Mouse (Mus musculus) v-Abl transformed pro-B cells (cell line): ENCODE results near the gene Tex44.

Experiments
- in situ Hi-C, 2 experiments: fragments of 400-800 bp; cut with MboI; formaldehyde crosslinking; loops; one replicate each; pipeline ENCODE4 v1.15.1; 2025; ENCODE audit not compliant: unreplicated experiment in 2 of 2

Tex44 gene

DNA sequence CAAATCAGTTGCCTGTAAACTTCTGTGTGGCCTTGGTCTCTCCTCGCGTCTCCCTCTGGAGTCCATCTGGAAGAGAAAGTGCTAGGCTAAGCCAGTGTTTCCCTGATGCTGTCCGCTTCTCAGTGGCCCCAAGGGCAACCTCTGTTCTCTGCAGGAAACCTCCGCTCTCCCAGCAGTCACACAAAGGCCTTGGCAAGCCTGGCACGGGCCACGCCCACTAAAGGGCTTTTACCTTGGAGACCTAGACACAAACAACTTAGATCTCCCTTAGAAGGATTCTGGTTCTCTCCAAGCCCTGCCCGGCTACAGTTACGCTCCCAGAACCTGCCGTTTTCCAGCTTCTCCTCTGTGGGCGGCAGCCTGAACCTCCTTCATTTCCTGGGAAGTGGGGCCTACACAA is 5.1 kb upstream of the Tex44 start:
- in situ Hi-C loops, result no loop called here

- in situ Hi-C loops, result no loop called here
Observed at GRCm38 (mm10) chr1:86423879-86424278, 2.2 kb upstream of the Tex44 start.

DNA sequence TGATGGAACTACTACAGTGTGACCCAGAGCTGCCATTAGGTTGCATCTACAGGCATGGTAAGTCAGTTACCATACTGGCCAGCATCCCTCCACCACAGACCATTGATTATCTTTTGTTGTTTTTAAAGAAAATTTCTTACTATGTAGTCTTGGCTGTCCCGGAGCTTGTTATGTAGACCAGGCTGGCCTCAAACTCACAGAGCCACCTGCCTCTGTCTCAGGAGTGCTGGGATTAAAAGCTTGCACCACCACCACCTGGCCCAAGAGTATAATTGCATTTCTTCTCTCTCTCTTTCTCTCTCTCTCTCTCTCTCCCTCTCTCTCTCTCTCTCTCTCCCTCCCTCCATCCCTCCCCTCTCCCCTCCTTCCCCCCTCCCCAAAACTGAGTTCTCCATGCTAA is 1.8 kb upstream of the Tex44 start:
- in situ Hi-C loops, result no loop called here

DNA sequence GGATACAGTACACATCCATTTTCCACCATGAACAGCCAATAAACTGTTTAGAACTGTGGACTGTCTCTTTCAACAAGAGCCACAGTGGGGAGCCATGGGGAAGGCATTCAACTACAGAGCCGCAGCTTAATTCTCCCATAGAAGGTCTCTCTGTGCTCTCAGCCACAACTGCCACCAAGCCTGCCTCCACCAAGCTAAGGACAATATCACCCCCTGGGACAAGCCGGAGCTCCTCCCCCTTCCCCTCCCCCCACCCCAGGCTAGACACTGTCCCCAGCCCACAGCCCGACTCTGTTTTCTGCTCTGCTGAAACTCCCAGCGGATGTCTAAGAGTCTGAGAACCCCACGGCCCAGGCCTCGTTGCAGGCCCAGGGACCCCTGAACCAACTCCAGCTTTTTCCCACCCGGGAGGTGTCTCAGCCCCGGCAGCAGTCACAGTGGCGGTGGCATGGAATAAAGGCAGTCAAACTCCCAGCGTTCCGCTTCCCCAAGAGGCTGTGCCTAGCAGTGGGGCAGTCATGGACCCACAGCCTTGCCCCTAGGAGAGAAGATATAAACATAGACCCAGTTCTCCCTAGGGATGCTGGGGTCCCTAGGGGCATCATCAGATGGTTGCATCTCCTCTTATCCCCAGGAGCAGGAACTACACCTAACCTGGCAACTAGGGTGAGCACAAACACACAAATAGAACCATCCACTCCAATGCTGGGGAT is 1.1 kb upstream of the Tex44 start:
- in situ Hi-C loops, result loop anchor here in 1 of 2 experiments (25.0 kb wide), 1 partner anchor 612 kb away; no protein-coding TSS in a partner anchor

DNA sequence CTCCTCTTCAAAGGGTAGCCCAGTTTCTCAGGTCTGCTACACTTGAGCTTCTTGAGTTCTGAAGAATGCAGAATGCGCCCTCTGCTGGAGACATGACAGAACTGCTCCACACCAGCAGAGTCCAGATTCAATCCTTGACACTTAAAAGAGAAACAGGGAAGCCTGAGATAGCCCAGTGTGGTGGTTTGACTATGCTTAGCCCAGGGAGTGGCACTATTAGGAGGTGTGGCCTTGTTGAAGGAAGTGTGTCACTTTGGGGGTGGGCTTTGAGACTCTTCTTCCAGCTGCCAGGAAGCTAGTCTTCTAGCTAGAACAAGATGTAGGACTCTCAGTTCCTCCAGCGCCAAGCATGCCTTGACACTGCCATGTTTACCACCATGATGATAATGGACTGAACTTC is 3.9 kb downstream of the Tex44 start:
- in situ Hi-C loops, result loop anchor here in 1 of 2 experiments (25.0 kb wide), 1 partner anchor 607 kb away; no protein-coding TSS in a partner anchor

DNA sequence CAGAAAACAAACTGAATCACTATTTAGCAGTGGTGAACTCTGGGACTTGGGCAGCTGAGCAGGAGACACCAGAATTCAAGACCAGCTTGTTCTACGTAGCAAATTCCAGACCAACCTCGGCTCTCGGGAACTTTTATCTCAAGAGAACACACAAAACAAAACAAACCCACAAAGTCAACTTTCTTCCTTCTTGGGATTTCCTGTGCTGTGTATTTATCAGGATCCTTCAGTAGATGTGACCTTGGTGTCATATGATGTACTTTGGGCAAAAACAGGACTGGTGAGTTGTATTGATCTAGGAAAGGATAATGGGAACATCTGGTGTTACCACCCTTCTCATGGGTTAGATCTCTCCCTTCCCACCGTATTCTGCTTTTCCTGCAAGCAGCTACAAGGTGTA is 6.6 kb downstream of the Tex44 start:
- in situ Hi-C loops, result loop anchor here in 1 of 2 experiments (25.0 kb wide), 1 partner anchor 605 kb away; no protein-coding TSS in a partner anchor

- in situ Hi-C loops, result loop anchor here in 1 of 2 experiments (25.0 kb wide), 1 partner anchor 604 kb away; no protein-coding TSS in a partner anchor
Observed at GRCm38 (mm10) chr1:86433359-86433758, 7.2 kb downstream of the Tex44 start.

DNA sequence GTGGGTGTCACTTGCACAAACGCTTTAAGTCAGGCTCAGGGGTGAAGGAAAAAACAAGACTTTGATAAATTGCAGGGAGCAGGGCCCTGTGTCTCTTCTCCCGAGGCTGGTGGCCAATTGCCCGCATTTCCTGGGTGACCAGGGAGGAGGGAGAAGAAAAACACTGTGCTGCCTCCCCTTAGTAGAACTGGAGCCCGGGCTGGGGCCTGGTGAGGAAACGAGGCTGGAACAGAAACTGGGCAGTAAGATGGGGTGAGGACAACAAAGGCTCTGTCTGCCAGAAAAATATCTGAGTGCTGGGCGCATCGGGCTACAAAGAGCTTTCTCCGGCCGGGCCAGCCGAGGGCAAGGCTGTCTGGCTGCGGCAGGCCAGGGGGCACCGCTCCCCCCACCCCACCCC is 7.9 kb downstream of the Tex44 start:
- in situ Hi-C loops, result loop anchor here in 1 of 2 experiments (25.0 kb wide), 1 partner anchor 603 kb away; no protein-coding TSS in a partner anchor

GRCm38 (mm10) chr1:86434439-86435201 is 8.5 kb downstream of the Tex44 start:
- in situ Hi-C loops, result loop anchor here in 1 of 2 experiments (5.0 to 25.0 kb wide), 2 partner anchors 98 to 603 kb away; no protein-coding TSS in a partner anchor

GRCm38 (mm10) chr1:86435302-86435821 is 9.2 kb downstream of the Tex44 start:
- in situ Hi-C loops, result loop anchor here in 1 of 2 experiments (5.0 to 25.0 kb wide), 2 partner anchors 97 to 602 kb away; no protein-coding TSS in a partner anchor

DNA sequence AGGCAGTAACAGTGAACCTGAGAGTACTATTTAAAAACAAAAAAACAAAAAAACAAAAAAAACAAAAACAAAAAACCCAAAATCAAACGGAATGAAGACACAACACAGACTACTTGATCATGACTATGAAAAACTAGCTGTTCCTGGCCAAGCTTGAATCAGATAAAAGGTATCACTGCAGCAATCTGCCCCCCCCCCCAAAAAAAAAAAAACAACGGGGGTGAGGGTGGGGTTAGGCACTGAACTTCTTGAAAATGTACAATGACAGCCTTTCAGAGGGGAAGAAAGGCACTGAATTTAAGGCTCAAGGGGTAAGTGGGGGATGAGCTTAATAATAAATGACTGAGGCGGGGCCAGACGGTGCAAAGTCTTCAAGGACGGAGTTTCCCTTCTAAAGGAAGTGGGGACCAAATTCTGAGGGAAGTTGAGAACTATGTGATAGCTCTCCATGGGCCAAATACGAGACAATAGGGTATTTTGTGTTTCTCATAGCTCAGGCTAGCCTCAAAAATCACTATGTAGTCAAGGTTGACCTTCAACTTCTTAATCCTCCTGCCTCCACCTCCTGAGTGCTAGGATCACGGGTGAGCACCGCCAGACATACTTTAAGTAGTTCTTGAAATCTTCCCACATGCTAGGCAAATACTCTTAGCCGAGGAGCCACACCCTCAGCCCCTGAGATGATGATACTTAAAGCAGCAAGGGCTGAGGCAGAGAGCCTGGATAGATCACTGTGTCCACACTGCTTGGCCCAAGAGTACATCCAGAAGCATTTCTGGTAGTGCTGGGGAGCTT is 11.3 kb downstream of the Tex44 start:
- in situ Hi-C loops, result loop anchor here in 1 of 2 experiments (5.0 to 25.0 kb wide), 2 partner anchors 95 to 600 kb away; no protein-coding TSS in a partner anchor

DNA sequence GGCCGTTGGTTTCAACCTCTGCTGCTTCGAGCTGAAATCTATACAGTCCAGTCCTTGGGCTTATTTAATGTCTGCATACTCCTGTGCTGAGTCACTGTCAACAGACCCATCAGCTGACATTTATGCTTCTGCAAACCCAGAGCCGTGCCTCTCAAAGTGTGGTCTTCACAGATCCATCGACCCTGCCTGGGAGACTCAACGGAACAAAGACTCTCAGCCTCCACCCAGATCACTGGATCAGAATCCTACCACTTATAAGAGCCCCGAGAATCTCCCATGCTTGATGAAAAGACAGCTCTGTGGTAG is 11.8 kb downstream of the Tex44 start:
- in situ Hi-C loops, result loop anchor here in 1 of 2 experiments (5.0 to 25.0 kb wide), 2 partner anchors 94 to 599 kb away; no protein-coding TSS in a partner anchor

- in situ Hi-C loops, result loop anchor here in 1 of 2 experiments (5.0 to 25.0 kb wide), 2 partner anchors 94 to 599 kb away; no protein-coding TSS in a partner anchor
Observed at GRCm38 (mm10) chr1:86438501-86438900, 12.4 kb downstream of the Tex44 start.

- in situ Hi-C loops, result loop anchor here (5.0 to 25.0 kb wide), 4 partner anchors 63 to 605 kb away; no protein-coding TSS in a partner anchor
Observed at GRCm38 (mm10) chr1:86439487-86440170, 13.5 kb downstream of the Tex44 start.

DNA sequence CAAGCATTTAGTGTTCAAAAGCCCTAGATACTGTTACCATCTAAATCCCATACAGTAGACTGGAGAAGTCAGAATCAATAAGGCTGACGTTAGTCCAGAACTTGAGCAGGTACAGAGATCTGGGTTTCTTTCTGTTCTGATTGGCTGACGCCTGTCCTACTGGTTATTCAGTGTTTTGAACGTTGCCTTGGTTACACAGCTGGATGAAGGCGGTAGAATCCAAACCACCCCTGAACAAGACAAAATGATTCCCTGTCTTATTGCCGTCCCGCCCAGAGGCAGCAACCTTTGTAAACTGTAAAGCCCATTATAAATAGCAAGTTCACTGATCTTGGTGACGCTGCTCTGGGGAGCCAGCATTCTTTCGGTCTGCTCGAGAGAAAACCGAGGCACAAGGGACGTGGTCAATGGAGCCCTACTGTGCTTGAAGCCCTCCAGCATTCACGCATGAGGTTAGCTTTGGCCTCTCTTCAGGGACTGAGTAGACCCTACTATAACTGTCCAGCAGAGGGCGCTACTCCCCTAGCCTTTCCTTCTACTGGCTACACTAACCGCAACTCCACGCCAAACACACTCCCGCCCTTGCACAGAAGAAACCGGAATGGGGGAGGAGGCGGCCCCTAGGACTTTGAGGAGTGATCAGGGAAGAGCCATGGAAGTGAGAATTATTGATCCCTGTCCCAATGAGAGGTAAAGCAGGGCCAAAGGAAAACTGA is 14.2 kb downstream of the Tex44 start:
- in situ Hi-C loops, result loop anchor here (5.0 to 25.0 kb wide), 3 partner anchors 62 to 604 kb away; no protein-coding TSS in a partner anchor

- in situ Hi-C loops, result loop anchor here (5.0 to 25.0 kb wide), 3 partner anchors 61 to 604 kb away; no protein-coding TSS in a partner anchor
Observed at GRCm38 (mm10) chr1:86440887-86441723, 15.0 kb downstream of the Tex44 start.

- in situ Hi-C loops, result loop anchor here (5.0 to 25.0 kb wide), 3 partner anchors 61 to 603 kb away; no protein-coding TSS in a partner anchor
Observed at GRCm38 (mm10) chr1:86441724-86441979, 15.5 kb downstream of the Tex44 start.
